Mouse (Mus musculus) brown adipose tissue, adult 24 weeks (tissue): ENCODE measurements around the gene Syna. TPM values are rescaled to one million over a fixed set of nuclear protein-coding genes. Genes with fewer than 3 reads are reported as not detected.

Experiments
- H3K27ac ChIP-seq: fragments of 200-500 bp; replicated peaks from 2 replicates; pipeline ENCODE4 v1.5.1; 2012; ENCODE audit warnings: low read depth, mild to moderate bottlenecking, low read length
- H3K4me1 ChIP-seq: fragments of 200-500 bp; 2 replicates; pipeline ENCODE4 v1.6.1; 2012; ENCODE audit warnings: low read length, mixed read lengths; ENCODE audit not compliant: control insufficient read depth, insufficient read depth, insufficient read length
- H3K4me3 ChIP-seq: fragments of 200-500 bp; 2 replicates; pipeline ENCODE4 v1.5.1; 2012; ENCODE audit warnings: low read depth, mild to moderate bottlenecking, low read length, moderate library complexity; ENCODE audit not compliant: insufficient read depth
- polyA plus RNA-seq: library from polyadenylated mRNA; stranded (reverse); fragments of >200 nt; gene quantifications from 2 replicates; pipeline ENCODE4 v1.2.4, GENCODE M21; 2012; ENCODE audit not compliant: missing spikeins, insufficient read depth, insufficient read length

Syna gene
- polyA plus RNA-seq, 1 experiment, result not detected

DNA sequence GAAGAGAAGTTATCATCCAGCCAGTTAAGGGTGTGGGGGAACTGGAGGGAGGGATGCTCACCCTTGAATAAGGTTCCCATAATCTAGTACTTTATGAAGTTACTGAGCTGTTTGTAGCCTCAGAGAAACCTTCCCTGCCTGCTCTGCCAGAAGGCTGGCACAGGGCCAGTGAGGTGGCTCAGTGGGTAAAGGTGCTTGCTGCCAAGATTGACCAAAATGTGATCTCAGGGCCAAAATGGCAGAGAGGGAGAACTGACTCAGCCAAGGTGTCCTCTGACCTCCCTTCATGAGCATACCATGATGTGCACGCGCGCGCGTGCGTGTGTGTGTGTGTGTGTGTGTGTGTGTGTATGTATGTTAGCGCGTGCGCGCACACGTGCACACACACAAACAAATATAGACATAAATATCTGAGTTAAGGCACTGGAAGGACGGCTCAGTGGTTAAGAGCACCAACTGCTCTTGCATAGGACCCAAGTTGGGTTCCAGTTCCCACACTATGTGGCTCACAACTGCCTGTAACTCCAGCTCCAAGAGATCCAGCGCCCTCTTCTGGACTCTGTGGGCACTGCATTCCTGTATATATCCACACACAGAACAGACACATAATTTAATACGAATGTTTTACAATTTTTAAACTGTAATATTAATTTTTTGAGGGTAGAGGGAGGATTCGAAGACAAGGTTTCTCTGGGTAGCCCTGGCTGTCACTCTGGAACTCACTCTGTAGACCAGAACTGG lies 33.8 kb downstream of the Syna start:
- H3K4me1 ChIP-seq, result peaks cover 2% of the 10 kb centered on the region
- H3K27ac ChIP-seq, result no peak overlapping the region
- H3K4me3 ChIP-seq, result no peak overlapping the region

DNA sequence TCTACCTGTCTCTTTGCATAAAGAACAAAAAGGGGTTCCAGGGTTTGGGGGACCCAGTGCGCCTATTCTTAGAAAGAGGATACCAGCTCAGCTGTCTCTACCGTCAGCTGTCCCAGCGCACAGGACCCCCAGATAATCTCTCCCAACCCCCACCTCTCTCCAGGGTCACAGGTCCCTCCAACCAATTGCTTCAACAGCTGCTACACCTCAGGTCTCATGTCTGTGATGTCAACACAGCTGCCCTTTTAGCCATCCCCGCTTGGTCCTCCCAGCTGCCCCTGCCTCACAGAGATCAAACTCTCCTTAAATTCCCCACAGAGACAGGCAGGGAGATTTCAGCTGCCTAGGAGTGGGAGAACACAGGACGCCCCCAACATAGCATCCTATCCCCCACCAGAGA lies 36.2 kb downstream of the Syna start:
- H3K4me3 ChIP-seq, result no peak overlapping the region
- H3K4me1 ChIP-seq, result no peaks in the 10 kb centered on the region; the same call in 1 of the 2 replicates
- H3K27ac ChIP-seq, result no peak overlapping the region

DNA sequence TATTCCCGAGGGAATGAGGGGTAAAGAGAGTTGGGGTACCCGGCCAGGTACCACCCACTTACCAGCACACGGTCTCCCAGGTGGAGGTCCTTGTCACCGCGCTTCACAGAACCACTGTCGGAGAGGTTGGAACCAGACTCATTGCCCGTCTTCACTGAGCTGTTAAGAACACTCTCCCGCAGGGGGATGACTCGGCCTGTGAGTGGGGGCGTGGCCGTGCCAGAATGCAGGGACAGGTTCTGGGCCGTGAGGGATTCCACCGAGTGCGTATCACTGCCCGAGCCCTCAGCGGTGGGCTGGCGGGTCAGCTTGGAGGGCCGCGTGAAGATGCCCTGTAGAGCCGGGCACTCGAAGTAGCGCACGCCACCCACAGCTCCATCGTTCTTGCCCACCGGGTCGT lies 37.4 kb downstream of the Syna start:
- no peaks in the 10 kb centered on the region; the same call in 1 of the 2 replicates for H3K4me1 ChIP-seq
- no peak overlapping the region for H3K4me3 ChIP-seq
- no peak overlapping the region for H3K27ac ChIP-seq

DNA sequence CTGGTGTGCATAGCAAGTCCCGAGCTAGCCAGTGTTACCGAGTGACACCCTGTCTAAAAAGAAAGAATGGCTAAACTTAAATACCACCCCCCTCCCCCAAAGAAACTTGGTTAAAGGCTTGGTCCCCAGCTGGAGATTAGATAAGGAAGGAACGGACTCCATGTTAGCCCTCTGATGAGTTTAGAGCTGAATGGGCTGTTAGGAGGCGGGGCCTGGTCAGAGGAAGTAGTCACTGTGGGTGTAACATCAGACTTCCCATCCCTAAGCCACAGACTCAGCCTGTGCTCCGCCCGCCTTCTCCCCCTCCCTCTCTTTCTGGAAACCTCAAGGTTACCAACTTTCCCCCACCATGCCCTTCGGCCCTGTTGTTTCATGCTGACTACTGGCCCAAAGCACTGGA lies 38.2 kb downstream of the Syna start:
- no peaks in the 10 kb centered on the region; the same call in 1 of the 2 replicates for H3K4me1 ChIP-seq
- H3K27ac ChIP-seq, result no peak overlapping the region
- H3K4me3 ChIP-seq, result no peak overlapping the region

DNA sequence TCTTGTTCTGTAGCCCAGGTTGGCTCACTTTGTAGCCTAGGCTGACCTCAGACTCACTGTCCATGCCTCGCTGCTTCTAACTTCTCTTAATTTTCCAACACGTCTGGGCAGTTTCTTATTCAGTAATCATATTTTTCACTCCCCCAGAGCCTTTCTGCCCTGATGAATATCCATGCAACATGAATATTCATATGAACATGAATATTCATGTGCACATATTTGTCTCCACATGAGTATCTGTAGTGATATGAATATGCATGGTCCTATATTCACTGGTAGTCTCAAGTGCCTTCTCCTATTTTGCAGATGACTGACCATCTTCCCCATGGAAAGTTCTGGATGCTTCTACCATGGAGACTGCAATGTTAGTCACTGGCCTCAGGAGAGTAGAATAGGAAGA lies 38.8 kb downstream of the Syna start:
- Histone ChIP-seq H3K4me1 (no peaks in the 10 kb centered on the region; the same call in 1 of the 2 replicates), H3K27ac (no peak overlapping the region), H3K4me3 (no peak overlapping the region)

DNA sequence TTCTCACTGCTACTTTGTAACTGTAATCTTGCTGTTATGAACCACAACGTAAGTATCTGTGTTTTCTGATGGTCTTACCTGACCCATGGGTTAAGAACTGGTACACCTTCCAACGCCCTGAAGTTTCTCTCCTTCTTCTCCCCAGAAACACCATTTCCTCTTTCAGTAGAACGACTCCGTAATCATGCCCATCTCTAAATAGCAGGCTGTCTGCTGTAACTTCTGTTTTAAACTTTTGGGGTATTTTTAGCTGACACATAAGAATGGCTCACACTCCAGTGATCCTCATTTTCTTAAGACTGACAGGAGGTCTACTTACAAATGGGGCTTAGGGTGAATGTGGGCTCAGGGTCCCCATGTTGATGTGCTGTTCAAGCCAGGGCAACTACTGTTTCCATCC lies 39.9 kb downstream of the Syna start:
- Histone ChIP-seq H3K4me3 (no peak overlapping the region), H3K27ac (no peak overlapping the region), H3K4me1 (no peaks in the 10 kb centered on the region)

DNA sequence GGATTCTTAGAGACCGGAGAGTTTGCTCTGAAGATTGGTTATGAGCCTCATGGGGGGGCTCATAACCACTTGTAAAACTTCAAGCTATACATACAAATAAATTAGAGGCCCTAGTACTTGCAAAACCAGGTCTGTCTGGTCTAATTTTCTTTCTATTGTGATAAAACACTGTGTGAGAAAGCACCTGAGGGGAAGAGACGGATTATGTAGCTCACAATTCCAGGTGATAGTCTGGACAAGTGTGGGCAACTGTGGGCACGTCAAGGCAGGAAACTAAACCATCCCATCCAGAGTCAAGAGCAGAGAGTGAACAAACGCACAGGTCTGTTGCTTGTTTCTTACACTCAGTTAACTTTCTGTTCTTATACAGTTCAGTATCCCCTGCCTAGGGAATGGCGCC lies 40.5 kb downstream of the Syna start:
- no peaks in the 10 kb centered on the region for H3K4me1 ChIP-seq

DNA sequence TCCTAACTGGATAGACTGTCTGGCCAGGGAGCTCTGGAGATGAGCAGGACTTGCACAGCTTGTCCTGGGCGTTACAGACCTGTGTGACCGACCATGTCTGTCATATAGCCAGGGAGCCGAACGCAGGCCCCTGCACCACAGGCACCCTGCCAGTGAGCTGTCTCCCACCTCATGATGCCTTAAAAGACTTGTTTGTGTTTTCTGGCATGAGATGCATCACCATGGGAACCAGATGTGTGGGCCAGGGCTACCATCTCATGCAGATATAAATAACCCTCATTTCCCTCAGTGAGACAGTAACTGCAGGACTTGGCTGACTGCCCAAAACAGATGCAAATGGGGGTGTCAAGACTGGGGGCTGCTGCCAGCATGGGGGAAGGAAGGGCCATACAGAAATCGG lies 47.9 kb downstream of the Syna start:
- Histone ChIP-seq H3K4me3 (no peak overlapping the region), H3K4me1 (no peaks in the 10 kb centered on the region), H3K27ac (no peak overlapping the region)

More for the DNA sequence above, 40.5 kb downstream of the Syna start:
- Histone ChIP-seq H3K27ac (no peak overlapping the region), H3K4me3 (no peak overlapping the region)

DNA sequence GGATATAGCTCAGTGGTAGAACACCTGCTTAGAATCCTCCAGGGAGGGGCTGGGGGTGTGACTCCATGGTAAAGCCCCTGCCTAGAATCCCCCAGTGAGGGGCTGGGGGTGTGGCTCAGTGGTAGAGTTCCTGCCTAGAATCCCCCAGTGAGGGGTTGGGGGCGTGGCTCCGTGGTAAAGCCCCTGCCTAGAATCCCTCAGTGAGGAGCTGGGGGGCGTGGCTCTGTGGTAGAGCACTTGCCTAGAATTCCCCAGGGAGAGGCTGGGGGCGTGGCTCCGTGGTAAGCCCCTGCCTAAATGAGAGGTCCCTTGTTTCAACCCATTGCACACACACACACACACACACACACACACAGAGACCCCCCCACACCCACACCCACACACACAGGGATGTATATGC lies 49.7 kb downstream of the Syna start:
- no peaks in the 10 kb centered on the region for H3K4me1 ChIP-seq
- H3K27ac ChIP-seq, result no peak overlapping the region
- H3K4me3 ChIP-seq, result no peak overlapping the region

DNA sequence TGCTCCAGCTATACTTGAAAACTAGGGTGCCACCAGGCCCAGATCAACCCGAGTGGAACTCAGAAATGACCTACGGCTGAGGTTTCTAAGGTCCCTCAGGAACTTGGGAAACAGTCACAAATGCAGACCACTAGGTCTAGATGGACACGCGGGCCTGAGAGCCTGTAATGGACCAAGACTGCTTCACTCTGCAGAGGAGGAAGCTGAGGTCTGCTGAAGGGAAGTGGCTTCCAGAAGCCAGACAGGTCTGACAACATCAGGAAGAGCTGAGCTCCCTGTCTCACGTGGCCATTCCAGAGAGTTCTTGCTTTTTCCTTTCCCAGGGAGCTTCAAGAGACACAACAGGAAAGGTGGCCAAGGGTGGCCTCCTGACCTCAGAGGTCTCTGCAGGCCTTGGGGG lies 51.0 kb downstream of the Syna start:
- no peak overlapping the region for H3K4me3 ChIP-seq
- H3K4me1 ChIP-seq, result no peaks in the 10 kb centered on the region

More for the DNA sequence above, 51.0 kb downstream of the Syna start:
- no peak overlapping the region for H3K27ac ChIP-seq

Other genes with a start within 250 kb of the Syna start
- gene Gtf2i, start 245.4 kb downstream of the Syna start, polyA plus RNA-seq, result 55.8 and 75.9 TPM in 2 replicates
- gene Gtf2ird1, start 103.5 kb downstream of the Syna start, polyA plus RNA-seq, result 37.9 and 80.1 TPM in 2 replicates
- 4.0 and 6.9 TPM in 2 replicates for gene Clip2, start 7.7 kb downstream of the Syna start, polyA plus RNA-seq
- 29.7 and 32.3 TPM in 2 replicates for gene Rfc2, start 21.2 kb upstream of the Syna start, polyA plus RNA-seq
- 0.83 and 1.4 TPM in 2 replicates for gene Lat2, start 54.9 kb upstream of the Syna start, polyA plus RNA-seq
- gene Eif4h, start 79.3 kb upstream of the Syna start, polyA plus RNA-seq, result 116 and 126 TPM in 2 replicates
- 4.1 and 7.5 TPM in 2 replicates for gene Limk1, start 128.4 kb upstream of the Syna start, polyA plus RNA-seq
- 5.4 and 7.3 TPM in 2 replicates for gene Eln, start 187.2 kb upstream of the Syna start, polyA plus RNA-seq